Mouse (Mus musculus): ENCODE measurements at regions not wholly inside any gene's neighbourhood (a gene's known extent, or its start where the extent isn't known, plus 50 kb on each side); places are given as distances from the start of the nearest gene placed in this dataset.

GRCm38 (mm10) chr11:22665978-22666377 lies 154.1 kb downstream of the Tmem17 start:
- no peak for TF ChIP-seq CTCF (IDR thresholded peaks at IDR 0.05; ENCODE audit: insufficient read depth, low read depth, low read length)
- no peak for TF ChIP-seq POLR2A (IDR thresholded peaks at IDR 0.05; ENCODE audit: insufficient read depth, low read depth, low read length)
